Mouse (Mus musculus): ENCODE measurements around the gene Tcn2. TPM values are rescaled to one million over a fixed set of nuclear protein-coding genes. Genes with fewer than 3 reads are reported as not detected.
A peak's percentile ranks its signal among the peaks of the same experiment; 100 is the strongest.
"Not testable (repeated sequence)": the region's sequence is repeated elsewhere in the genome, so short reads cannot be mapped to it uniquely, and the experiment has no call there.

Tcn2 gene
- 10 to 100 TPM; 37.9 to 50.5 TPM for total RNA-seq (2021)
- long read RNA-seq, experiment 1, transcript Tcn2-207 (10 exons, 2,027 nt): major isoform, 8 of 33 reads
- long read RNA-seq, experiment 1, partial matches to known transcripts: 9 of 33 reads
- long read RNA-seq, experiment 1, other reads (novel, unspliced or antisense): 12 of 33 reads
- long read RNA-seq, experiment 2, partial matches to known transcripts: 4 of 16 reads
- long read RNA-seq, experiment 2, other reads (novel, unspliced or antisense): 4 of 16 reads

DNA sequence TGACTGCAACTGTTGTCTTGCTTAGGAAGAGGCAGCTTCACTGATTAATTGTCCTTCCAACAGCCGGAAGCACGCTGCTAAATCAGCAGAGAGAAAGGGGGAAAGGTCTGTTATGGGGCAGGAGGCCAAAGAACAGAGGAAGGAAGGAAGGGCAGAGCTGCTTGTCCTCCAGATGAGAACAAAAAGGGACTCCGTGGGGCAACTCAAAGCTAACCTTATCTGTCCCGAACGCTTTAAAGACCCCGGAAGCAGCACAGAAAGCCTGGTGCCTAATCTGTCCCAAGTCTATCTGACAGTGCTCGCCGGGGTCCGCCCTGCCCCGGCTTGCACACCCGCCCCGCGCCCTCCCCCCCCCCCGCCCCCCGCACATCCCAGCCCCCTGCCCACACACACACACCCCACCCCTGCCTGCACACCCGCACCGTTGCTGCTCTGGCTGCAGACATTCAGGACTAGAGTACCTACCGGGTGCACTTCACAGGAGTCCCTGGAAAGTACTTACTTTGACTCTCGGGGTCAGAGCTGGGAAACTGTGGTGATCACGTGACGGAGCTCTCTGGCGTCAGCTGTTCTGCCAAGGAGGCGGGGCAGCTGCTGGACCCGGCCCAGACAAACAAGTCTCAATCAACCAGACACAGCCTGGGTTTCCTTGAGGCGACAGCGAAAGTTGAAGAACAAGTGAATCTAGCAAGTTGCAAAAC is at the start of gene Tcn2:
TSS of gene Tcn2 (minus strand) at position 649 of the 701 bp plus-strand sequence.
- peak; percentile 95 to 96 for DNase-seq

DNA sequence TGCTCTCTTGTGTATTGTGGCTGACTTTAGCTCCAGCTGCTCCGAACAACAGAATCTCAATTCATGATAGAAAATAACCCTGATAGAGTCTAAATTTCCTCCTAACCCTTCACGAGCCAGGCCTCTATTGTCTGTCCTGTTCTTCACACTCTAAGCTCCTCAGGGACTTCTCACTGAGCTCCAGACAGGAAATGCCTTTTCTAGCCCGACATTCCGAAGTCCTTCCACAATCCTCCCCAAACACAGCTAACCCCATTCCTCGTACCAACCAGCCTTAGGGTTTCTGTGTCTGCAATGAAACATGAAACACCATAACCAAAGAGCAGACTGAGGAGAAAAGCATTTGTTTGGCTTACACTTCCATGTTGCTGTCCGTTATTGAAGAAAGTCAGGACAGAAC is 49.6 kb upstream of the Tcn2 start:
- no peak for DNase-seq

DNA sequence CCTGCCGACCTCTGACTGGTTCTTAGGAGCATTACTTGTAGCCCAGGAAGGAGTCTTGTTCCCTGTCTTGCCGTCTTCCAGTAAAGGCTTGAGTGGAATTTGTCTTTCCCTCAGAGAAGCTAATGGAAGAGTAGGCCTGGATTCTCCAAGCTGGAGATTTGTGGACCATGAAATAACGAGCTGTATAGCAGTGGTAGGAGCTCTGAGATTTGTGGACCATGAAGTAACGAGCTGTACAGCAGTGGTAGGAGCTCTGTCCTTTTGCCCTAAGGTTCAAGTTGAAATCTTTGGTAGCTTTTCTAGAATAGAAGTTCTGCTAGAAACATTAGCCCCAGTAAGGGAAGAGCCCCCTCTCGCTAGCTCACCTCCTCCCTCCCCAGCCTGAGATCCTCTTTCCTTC is 46.5 kb upstream of the Tcn2 start:
- DNase-seq: no peak

DNA sequence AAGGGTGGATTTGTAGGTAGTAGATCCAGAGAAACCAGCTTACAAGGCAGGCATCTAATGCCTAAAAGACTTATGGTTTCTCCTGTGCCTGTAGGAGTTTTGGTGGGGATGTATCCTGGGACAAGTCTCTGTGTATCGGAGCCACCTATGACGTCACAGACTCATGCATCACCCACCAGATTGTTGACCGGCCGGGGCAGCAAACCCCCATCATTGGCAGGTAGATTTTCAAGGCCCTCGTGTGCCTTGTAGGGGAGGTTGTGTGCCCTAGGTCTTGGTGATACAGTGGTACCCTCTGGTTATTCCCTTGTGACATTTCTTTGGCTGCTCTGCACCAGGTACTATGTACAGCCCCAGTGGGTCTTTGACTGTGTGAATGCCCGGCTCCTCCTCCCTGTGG is 44.7 kb upstream of the Tcn2 start, which contains the start of gene 4930556J24Rik:
TSS of gene 4930556J24Rik (minus strand) at position 101 of the 400 bp plus-strand sequence.
- no peak for DNase-seq

DNA sequence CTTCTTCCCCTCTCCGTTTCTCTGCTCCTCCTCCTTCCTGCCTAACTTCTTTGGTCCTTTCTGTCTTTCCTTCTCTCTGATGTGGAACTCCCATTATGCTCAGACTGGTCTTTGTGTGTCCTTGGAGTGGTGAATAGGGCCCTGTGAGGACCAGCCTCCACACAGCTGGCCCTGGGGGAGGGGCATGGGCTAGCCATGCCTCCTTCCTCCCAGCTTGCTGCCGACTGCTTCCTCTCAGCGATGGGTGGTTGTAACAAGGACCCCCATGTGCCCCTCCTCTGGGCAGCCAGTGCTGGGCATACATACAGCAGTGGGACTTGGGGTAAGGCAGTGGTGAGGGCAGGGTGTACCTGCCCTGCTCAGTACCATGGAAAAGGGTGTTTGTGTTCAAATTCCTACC is 42.4 kb upstream of the Tcn2 start:
- DNase-seq: no peak

DNA sequence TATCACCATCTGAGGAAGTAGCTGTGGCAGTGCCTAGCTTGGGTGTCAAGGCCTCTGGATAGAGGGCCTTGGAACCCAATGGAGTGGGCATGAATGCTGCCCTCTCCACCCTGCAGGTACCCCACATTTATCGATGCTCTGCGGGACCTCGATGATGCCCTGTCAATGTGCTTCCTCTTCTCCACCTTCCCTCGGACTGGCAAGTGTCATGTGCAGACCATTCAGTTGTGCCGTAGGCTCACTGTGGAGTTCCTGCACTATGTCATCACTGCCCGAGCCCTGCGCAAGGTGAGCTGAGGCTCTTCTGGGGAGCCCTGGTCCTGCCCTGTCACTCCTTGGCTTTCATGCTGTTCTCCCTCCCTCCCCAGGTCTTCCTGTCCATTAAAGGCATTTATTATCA is 41.1 kb upstream of the Tcn2 start:
- DNase-seq: no peak

DNA sequence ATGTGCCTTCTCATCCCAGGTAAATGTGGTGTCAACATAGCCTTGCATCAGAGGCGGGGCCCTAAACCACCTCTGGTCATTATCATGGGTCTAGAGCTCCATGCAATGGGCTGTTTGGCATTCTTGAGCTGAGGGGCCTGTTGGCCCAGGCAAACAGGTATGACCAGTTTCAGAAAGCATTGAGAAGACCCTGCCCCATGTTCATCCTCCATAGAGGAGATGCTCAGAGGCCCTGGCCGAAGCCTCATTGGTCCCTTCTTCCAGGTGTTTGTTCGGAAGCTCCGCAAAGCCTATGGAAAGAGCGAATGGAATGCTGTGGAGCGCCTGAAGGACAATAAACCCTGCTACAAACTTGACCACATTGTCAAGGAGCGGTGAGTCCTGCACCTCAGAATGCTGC is 38.4 kb upstream of the Tcn2 start:
- no peak for DNase-seq

DNA sequence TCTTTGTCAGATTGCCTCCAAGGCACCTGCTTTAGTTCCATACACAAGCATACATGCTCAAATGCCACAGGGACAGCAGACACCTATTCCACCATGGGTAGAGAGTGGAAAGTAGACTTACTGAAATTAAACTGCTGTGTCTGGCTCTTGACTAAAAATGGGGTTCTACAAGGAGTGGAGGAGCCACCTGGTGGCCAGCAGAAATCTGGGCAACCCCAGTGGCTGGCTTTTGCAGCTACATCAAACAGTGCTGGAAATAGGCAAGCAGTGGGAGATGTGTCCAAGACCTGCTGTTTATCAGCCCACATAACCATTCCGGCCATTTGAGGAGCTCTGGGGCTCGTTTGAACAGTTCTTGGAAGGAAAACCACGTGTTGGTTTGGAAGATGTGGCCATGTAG is 37.9 kb upstream of the Tcn2 start:
- DNase-seq: no peak

DNA sequence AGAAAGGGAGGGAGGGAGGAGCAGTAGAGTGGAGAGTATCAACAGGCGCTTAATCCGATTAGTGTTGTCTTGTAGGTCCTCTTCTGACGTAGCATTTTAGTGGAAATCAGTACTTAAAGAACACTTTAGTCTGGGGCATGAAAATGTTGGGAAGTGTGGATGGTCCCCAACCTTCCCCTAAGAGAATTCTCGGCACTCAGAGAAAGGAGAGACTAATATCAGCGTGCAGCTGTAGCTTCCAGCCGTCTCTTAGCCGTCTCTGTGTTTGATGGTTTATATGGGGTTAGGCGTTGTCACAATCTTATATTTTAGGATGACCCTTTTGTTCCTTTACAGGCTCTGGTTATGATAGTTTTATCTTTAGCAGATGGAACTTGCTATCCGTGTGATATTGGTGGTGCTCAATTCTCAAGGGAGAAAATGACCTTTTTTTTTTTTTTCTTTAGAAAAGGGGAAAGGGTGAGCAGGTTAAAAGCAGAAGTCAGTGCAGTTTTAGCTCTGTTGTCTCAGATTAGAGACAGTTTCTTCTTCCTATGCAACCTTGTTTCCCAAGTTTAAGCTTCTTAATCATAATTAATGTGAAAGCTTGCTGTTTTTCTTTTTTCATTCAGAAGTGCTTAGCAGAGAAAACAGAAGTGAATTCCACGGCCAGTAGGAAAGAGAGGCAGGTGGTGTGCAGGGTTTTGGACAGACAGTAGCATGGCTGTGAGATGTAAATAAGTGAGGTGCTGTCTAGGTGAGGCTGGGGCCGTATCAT is 32.6 kb upstream of the Tcn2 start:
- no peak for DNase-seq

DNA sequence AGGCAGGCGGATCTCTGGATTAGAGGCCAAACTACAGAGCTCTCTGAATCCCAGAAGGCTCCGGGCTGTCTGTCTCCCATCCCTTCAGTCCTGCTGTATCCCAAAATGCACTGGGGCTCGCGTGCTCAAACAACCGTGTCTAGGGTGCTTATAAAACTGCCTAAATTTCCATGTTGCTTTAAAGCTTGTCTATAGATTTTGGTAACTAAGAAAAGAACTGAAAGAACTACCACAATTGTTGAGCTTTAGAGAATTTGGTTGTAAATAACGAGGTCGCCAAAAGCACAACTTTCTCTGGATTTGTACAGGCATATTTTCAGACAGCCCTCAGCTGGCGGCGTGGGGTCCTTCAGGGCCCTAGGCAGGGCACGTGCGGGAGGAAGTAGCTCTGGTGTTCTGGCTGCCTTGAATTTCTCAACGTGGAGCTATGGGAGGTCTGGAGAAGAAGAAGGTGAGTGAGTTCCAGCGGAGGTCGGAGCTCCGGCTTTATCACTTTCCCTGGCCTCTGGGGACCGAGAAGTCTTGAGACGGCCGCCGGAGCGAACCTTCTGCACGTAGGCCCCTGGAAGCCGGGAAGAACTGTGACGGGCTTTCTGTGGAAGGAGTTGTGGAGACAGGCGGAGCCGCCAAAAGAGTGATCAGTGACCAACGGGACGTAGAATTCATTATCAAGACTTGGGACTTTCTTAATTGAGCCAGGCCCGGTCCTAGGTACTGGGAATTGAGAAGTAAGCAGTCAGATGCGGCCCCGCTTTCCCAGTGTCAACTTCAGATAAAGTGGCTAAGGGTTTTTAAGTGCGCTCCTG is 31.9 kb upstream of the Tcn2 start, which contains the start of gene Pes1:
TSS of gene Pes1 (plus strand) at position 366 of the 806 bp plus-strand sequence.
- DNase-seq: peak; percentile 86 to 90

DNA sequence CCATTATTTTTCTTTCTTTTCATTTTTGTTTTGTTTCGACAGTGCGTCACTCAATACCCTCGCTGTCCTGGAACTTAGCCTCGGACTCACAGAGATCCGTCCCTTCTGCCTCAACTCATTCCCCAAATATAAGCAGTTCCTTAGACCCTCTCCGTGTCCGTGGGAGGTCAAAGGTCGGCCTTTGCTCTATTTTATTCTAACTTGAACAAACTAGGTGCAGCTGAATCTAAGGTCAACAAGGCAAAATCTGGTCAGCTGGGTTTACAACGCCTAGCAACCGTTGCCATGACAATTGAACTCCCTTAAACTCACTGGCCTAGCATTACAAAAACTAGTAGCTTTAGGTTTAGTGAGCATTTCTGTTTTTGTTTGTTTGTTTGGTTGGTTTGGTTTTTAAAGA is 31.2 kb upstream of the Tcn2 start:
- DNase-seq: no peak

DNA sequence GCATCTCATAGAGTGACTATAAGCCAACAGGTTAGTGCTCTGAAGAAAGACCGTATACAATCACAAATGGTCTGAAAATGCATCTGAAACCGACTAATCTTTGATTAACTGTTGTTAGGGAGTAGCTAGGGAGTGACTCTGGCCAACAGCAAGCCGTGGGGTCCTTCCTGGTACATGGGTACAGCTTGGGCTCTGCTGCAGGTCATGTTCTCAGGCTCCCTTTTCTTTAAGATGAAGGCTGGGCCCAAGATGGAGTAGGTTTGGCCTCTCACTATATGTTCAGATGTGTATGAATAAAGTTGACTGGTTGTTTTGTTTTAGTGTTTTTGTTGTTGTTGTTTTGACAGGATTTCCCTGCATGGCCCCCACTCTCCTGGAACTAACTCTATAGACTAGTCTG is 29.8 kb upstream of the Tcn2 start:
- DNase-seq: no peak

DNA sequence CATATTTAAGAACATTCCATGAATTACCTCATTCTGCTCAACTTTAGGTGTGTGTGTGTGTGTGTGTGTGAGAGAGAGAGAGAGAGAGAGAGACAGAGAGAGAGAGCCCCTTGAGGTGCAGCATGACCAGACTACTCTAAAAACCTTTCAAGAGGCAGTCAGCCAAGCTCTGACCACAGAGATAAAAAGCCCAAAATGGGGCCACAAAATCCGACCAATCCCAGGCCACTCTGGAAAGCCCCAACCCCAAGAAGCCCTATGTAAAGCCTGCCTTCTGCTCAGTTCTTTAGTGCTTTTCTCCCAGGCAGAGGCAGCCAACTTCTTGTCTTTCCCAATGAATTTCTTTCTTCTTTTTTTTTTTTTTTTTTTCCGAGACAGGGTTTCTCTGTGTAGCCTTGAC is 28.9 kb upstream of the Tcn2 start:
- DNase-seq: no peak

DNA sequence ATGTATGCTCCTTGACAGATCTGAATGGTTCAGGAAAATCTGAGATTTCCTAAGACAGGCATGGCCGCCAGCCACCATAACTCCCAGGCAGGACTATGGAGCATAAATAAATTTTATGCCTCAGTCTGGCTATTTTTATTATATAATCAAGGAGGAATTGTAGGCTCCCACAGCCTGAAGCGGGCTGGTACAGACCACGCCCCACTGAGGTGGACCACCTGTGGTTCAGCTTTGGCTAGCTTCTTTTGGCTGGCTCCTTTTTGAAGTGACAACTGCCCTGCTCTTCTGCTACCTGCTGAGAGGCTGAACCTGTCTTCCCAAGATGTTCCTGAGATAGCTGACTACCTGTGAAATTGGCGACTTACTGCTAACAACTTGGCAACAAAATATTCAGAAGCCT is 23.4 kb upstream of the Tcn2 start:
- DNase-seq: not testable (repeated sequence)

DNA sequence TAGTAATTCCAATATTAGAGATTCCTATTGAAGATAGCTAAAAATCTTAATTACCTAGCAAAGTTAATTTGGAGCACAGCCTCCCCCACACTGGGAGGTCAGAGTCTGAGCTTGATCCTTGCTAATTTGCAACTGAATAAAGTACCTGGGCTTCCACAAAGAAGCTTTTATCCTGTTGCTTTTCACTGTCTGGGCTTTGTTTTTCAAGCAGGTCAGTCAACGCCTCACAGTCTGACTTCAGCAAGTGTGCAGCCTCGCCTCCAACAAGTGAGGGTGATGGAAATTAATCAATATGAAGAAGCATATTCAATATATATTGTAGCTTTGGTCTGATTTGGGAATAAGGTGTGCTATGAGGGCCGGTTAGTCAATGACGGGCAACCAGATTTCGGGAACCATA is 22.9 kb upstream of the Tcn2 start:
- not testable (repeated sequence) for DNase-seq

DNA sequence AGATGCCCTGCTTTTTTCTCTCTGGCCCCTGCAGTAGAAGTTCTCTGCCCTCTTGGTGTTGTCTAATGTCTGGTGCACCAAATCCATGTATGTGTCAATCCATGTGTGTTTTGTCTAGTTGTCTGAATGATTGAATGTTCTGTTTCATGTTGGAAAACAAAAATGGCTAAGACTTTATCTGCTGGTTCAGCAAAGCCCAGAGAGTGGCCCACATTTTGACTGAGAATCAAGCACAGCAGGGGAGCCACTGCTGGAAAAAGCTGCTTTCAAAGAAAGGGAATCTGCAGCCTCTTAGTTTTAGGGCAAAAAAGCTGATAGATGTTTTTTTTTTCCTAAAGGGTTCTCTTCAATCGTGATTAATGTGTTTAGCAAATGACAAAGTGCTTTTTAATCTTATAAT is 14.4 kb upstream of the Tcn2 start:
- DNase-seq: no peak

DNA sequence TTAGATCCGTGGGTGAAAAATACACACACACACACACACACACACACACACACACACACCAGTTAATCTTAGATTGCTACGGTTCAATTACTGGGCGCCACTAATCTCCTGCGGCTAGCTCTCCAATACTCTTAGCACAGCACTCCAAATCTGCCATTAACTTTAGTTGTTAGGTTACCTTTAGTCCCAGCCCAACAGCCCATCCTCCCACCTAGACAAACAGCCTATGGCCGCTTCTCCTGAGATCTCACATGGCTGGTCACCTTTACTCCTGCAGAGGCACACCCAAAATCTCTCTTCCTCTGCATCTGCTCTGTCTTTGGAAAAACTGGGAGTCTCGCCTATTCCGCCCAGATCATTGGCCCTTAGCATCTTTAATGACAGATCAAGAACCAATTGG is 9.4 kb upstream of the Tcn2 start:
- no peak for DNase-seq

DNA sequence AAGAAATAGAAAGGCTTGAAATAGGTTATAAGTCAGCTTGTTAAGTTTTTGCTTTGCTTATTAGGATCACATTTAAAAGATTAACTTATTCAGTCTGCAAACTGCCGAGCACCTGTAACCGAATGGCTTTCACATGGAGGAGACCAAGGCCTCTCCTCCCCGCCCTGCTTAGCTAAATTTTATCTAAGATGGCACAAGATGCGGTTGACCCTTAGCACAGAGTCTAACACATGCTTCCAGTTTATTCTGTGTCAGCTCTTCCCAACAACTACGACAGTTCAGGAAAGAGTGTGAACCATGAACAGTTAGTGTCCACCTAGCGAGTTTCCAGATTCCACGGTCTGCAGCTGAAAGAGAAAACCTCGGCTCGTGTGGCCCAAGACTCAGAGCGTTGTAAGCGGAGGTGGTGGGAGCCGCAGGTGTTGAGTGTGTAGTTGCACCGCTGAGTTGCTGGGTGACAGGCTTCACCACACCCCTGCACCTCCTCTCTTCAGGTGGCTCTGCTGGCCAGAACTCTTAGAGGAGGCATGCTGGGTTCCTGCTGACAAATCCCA is 5.4 kb upstream of the Tcn2 start:
- no peak for DNase-seq

DNA sequence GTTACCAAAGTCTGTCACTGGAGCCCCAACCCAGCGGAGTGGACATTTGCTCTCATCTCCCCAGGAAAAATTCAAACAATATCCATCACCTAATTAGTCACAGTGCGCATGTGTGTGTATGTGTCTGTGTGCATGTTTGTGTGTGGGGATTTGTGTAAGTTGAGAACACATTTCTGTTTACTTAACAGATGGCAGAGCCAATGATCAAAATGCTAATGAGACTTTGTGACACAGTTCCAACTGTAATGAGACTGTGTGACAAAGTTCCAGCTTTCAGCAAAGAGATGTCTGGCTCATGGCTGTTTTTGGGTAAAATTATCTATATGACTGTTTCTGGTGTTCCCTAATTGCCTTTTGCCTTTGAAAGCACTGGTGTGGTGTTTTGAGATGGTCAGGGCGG is 4.4 kb upstream of the Tcn2 start:
- no peak for DNase-seq

DNA sequence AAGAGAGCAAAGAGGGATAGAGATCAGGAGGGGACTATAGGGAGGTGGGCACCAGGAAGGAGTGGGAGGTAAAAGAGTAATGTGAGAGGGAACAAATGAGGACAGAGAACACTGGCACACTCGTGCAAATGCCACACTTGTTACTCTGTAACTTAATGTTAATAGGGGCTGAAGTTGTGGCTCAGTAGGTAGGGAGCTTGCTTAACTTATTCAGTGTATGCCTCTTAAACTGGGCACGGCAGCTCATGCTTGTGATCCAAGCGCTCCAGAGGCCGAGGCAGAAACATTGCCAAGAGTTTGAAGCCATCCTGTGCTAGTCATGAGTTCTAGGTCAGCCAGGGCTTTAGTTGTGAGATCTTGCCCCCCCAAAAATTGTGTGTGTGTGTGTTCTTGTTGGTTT is 3.2 kb upstream of the Tcn2 start:
- no peak for DNase-seq

DNA sequence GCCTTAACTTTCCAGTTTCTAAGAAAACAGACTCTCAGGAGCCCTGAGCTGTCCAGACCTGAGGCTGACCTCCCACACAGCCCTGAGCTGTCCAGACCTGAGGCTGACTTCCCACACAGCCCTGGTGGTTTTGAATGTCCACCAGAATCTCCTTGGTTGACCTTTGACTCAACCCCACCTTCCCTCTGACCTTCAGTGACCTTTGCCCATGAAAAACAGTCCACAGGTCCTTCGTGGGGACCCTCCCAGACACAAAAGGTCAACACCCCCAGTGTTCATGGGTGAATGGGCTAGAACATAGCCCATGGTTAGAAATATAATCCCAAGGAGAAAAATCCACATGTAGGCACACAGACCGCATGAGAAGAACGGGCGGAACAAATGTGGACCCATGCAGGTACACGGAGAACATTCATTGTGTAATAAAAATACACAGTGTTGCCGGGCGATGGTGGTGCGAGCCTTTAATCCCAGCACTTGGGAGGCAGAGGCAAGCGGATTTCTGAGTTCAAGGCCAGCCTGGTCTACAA is 1.9 kb upstream of the Tcn2 start:
- DNase-seq: no peak

DNA sequence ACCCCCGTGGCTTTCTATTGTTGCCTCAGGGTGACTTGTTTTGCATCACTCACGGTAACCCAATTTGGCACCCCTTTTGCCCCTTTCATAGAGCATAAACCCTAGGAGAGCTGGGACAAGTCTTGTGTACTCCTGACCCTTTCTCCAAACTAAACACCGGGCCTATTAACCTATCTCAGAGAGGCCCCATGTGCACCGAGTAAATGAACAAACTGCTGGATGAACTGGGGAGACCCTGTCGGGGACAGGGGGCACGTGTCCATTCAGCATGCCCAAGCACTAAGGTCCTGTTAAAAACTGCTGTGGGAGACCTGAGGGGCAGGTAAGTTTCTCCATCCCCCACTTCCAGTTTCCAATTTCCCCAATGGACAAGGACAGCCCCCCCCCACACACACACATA is 1.0 kb downstream of the Tcn2 start:
- DNase-seq: no peak

All from heart, adult 18-20 months (tissue).